Mouse (Mus musculus): ENCODE measurements around the gene Ptch2. TPM values are rescaled to one million over a fixed set of nuclear protein-coding genes. Genes with fewer than 3 reads are reported as not detected.
A peak's percentile ranks its signal among the peaks of the same experiment; 100 is the strongest.

Gene Ptch2
- total and polyA plus RNA-seq, 3 experiments = 0.38 TPM; not detected in 2

- peak; percentile 78 for ATAC-seq (ENCODE audit: extremely low read depth, insufficient number of reproducible peaks, low FRiP score, poor library complexity, severe bottlenecking)
- DNase-seq (ENCODE audit: low spot score) = peak; percentile 91
- Histone ChIP-seq H3K4me1 (ENCODE audit: insufficient read depth, low read depth, low read length) (peaks cover 33% of the 10 kb centered on the region), H3K4me3 (ENCODE audit: low read depth, low read length) (peak within 1 kb of the TSS; percentile 98), H3K9me3 (replicated peaks) (no peaks in the 10 kb centered on the region), H3K27me3 (ENCODE audit: insufficient read depth, low read length) (no peaks in the 10 kb centered on the region), H3K36me3 (replicated peaks) (peaks cover 72% of the 10 kb centered on the region)
- TF ChIP-seq CTCF (IDR thresholded peaks at IDR 0.05; ENCODE audit: low read depth, low read length) (no peak), GATA2 (IDR thresholded peaks at IDR 0.05; ENCODE audit: borderline replicate concordance, low read depth, low read length) (no peak), TAL1 (conservative IDR thresholded peaks at IDR 0.05; ENCODE audit: low read depth, low read length) (no peak), GATA1 (IDR thresholded peaks at IDR 0.05; ENCODE audit: borderline replicate concordance, low read length) (no peak), POLR2AphosphoS5 (IDR thresholded peaks at IDR 0.05; ENCODE audit: insufficient replicate concordance, low read depth, low read length) (no peak; the same call in 1 of the 2 replicates)
These were observed 60.0 kb downstream of the Ptch2 start, which contains the start of gene Rps8 for GRCm38 (mm10) chr4:117155792-117156355. Rps8 (minus strand) TSS chr4:117156243.

- DNase-seq (ENCODE audit: low spot score) (no peak), ATAC-seq (ENCODE audit: extremely low read depth, insufficient number of reproducible peaks, low FRiP score, poor library complexity, severe bottlenecking) (no peak)
- peaks cover 29% of the 10 kb centered on the region for H3K4me1 ChIP-seq (ENCODE audit: insufficient read depth, low read depth, low read length)
- H3K4me3 ChIP-seq (ENCODE audit: low read depth, low read length) = peak overlapping the region; percentile 98; the same call in 1 of the 2 replicates
- no peaks in the 10 kb centered on the region for H3K27me3 ChIP-seq (ENCODE audit: insufficient read depth, low read length)
- no peak for TF ChIP-seq POLR2AphosphoS5 (IDR thresholded peaks at IDR 0.05; ENCODE audit: insufficient replicate concordance, low read depth, low read length)
- no peak for TF ChIP-seq GATA2 (IDR thresholded peaks at IDR 0.05; ENCODE audit: borderline replicate concordance, low read depth, low read length)
- TF ChIP-seq TAL1 (conservative IDR thresholded peaks at IDR 0.05; ENCODE audit: low read depth, low read length) = no peak
- TF ChIP-seq CTCF (IDR thresholded peaks at IDR 0.05; ENCODE audit: low read depth, low read length) = no peak
- no peak for TF ChIP-seq GATA1 (IDR thresholded peaks at IDR 0.05; ENCODE audit: borderline replicate concordance, low read length)
- no peaks in the 10 kb centered on the region for H3K9me3 ChIP-seq (replicated peaks)
- H3K36me3 ChIP-seq (replicated peaks) = peaks cover 72% of the 10 kb centered on the region
These were observed 60.5 kb downstream of the Ptch2 start for GRCm38 (mm10) chr4:117156372-117156771.

- Histone ChIP-seq H3K4me3 (ENCODE audit: low read depth, low read length) (no peak overlapping the region), H3K4me1 (ENCODE audit: insufficient read depth, low read depth, low read length) (peaks cover 4% of the 10 kb centered on the region; the same call in 1 of the 2 replicates), H3K27me3 (ENCODE audit: insufficient read depth, low read length) (no peaks in the 10 kb centered on the region), H3K36me3 (replicated peaks) (peaks cover 71% of the 10 kb centered on the region), H3K9me3 (replicated peaks) (no peaks in the 10 kb centered on the region)
- ATAC-seq (ENCODE audit: extremely low read depth, insufficient number of reproducible peaks, low FRiP score, poor library complexity, severe bottlenecking) (no peak), DNase-seq (ENCODE audit: low spot score) (no peak)
- TF ChIP-seq GATA1 (IDR thresholded peaks at IDR 0.05; ENCODE audit: borderline replicate concordance, low read length) = no peak
- TF ChIP-seq CTCF (IDR thresholded peaks at IDR 0.05; ENCODE audit: low read depth, low read length) = no peak
- no peak for TF ChIP-seq TAL1 (conservative IDR thresholded peaks at IDR 0.05; ENCODE audit: low read depth, low read length)
- TF ChIP-seq POLR2AphosphoS5 (IDR thresholded peaks at IDR 0.05; ENCODE audit: insufficient replicate concordance, low read depth, low read length) = no peak
- no peak for TF ChIP-seq GATA2 (IDR thresholded peaks at IDR 0.05; ENCODE audit: borderline replicate concordance, low read depth, low read length)
These were observed 63.8 kb downstream of the Ptch2 start for GRCm38 (mm10) chr4:117159666-117160065.

- DNase-seq (ENCODE audit: low spot score) (no peak), ATAC-seq (ENCODE audit: extremely low read depth, insufficient number of reproducible peaks, low FRiP score, poor library complexity, severe bottlenecking) (no peak)
- Histone ChIP-seq H3K4me3 (ENCODE audit: low read depth, low read length) (no peak overlapping the region), H3K9me3 (replicated peaks) (no peaks in the 10 kb centered on the region), H3K27me3 (ENCODE audit: insufficient read depth, low read length) (no peaks in the 10 kb centered on the region), H3K36me3 (replicated peaks) (peaks cover 74% of the 10 kb centered on the region), H3K4me1 (ENCODE audit: insufficient read depth, low read depth, low read length) (peaks cover 4% of the 10 kb centered on the region; the same call in 1 of the 2 replicates)
- no peak for TF ChIP-seq CTCF (IDR thresholded peaks at IDR 0.05; ENCODE audit: low read depth, low read length)
- no peak for TF ChIP-seq GATA1 (IDR thresholded peaks at IDR 0.05; ENCODE audit: borderline replicate concordance, low read length)
- TF ChIP-seq TAL1 (conservative IDR thresholded peaks at IDR 0.05; ENCODE audit: low read depth, low read length) = no peak
- no peak for TF ChIP-seq POLR2AphosphoS5 (IDR thresholded peaks at IDR 0.05; ENCODE audit: insufficient replicate concordance, low read depth, low read length)
- no peak for TF ChIP-seq GATA2 (IDR thresholded peaks at IDR 0.05; ENCODE audit: borderline replicate concordance, low read depth, low read length)
These were observed 65.3 kb downstream of the Ptch2 start for GRCm38 (mm10) chr4:117161183-117161582.

Other genes with a start within 250 kb of the Ptch2 start
- gene Zswim5, start 218.7 kb upstream of the Ptch2 start, total RNA-seq (2014; fragmentation: Nextera tagmentation) = not detected in 2 replicates
- 0.06 and 0.11 TPM in 2 replicates for gene Zswim5, start 218.7 kb upstream of the Ptch2 start, total RNA-seq (2017)
- not detected in 2 replicates for gene Zswim5, start 218.7 kb upstream of the Ptch2 start, polyA plus RNA-seq (2012)
- 93.9 and 97.7 TPM in 2 replicates for gene Urod, start 101.7 kb upstream of the Ptch2 start, total RNA-seq (2014; fragmentation: Nextera tagmentation)
- 85.4 and 99.8 TPM in 2 replicates for gene Urod, start 101.7 kb upstream of the Ptch2 start, total RNA-seq (2017)
- 18.8 and 35.6 TPM in 2 replicates for gene Urod, start 101.7 kb upstream of the Ptch2 start, polyA plus RNA-seq (2012)
- 12.0 and 12.5 TPM in 2 replicates for gene Hectd3, start 100.8 kb upstream of the Ptch2 start, total RNA-seq (2014; fragmentation: Nextera tagmentation)
- gene Hectd3, start 100.8 kb upstream of the Ptch2 start, total RNA-seq (2017) = 19.2 TPM in 2 replicates
- 14.3 and 25.8 TPM in 2 replicates for gene Hectd3, start 100.8 kb upstream of the Ptch2 start, polyA plus RNA-seq (2012)
- 28.1 and 34.9 TPM in 2 replicates for gene Eif2b3, start 76.7 kb upstream of the Ptch2 start, total RNA-seq (2014; fragmentation: Nextera tagmentation)
- gene Eif2b3, start 76.7 kb upstream of the Ptch2 start, total RNA-seq (2017) = 31.7 and 31.8 TPM in 2 replicates
- gene Eif2b3, start 76.7 kb upstream of the Ptch2 start, polyA plus RNA-seq (2012) = 6.0 and 6.5 TPM in 2 replicates
- 34.6 and 46.3 TPM in 2 replicates for gene Btbd19, start 29.6 kb downstream of the Ptch2 start, total RNA-seq (2014; fragmentation: Nextera tagmentation)
- 12.3 and 12.8 TPM in 2 replicates for gene Btbd19, start 29.6 kb downstream of the Ptch2 start, total RNA-seq (2017)
- gene Btbd19, start 29.6 kb downstream of the Ptch2 start, polyA plus RNA-seq (2012) = 20.0 and 33.5 TPM in 2 replicates
- 1.7 TPM in 1 of 2 replicates, not detected in the other for gene Tctex1d4, start 30.7 kb downstream of the Ptch2 start, total RNA-seq (2014; fragmentation: Nextera tagmentation)
- gene Tctex1d4, start 30.7 kb downstream of the Ptch2 start, total RNA-seq (2017) = 1.8 TPM in 2 replicates
- gene Tctex1d4, start 30.7 kb downstream of the Ptch2 start, polyA plus RNA-seq (2012) = 2.4 and 3.3 TPM in 2 replicates
- 1.4 and 1.9 TPM in 2 replicates for gene Plk3, start 37.9 kb downstream of the Ptch2 start, total RNA-seq (2014; fragmentation: Nextera tagmentation)
- 5.2 and 6.4 TPM in 2 replicates for gene Plk3, start 37.9 kb downstream of the Ptch2 start, total RNA-seq (2017)
- 4.4 and 6.0 TPM in 2 replicates for gene Plk3, start 37.9 kb downstream of the Ptch2 start, polyA plus RNA-seq (2012)
- gene Rps8, start 60.2 kb downstream of the Ptch2 start, total RNA-seq (2014; fragmentation: Nextera tagmentation) = 2,089 and 2,273 TPM in 2 replicates
- gene Rps8, start 60.2 kb downstream of the Ptch2 start, total RNA-seq (2017) = 1,736 TPM in 2 replicates
- gene Rps8, start 60.2 kb downstream of the Ptch2 start, polyA plus RNA-seq (2012) = 2,887 and 5,494 TPM in 2 replicates
- gene Kif2c, start 86.6 kb downstream of the Ptch2 start, total RNA-seq (2014; fragmentation: Nextera tagmentation) = 50.6 and 62.8 TPM in 2 replicates
- 50.6 and 52.0 TPM in 2 replicates for gene Kif2c, start 86.6 kb downstream of the Ptch2 start, total RNA-seq (2017)
- 7.1 and 8.6 TPM in 2 replicates for gene Kif2c, start 86.6 kb downstream of the Ptch2 start, polyA plus RNA-seq (2012)
- gene Tmem53, start 155.9 kb downstream of the Ptch2 start, total RNA-seq (2014; fragmentation: Nextera tagmentation) = 0.90 TPM in 1 of 2 replicates, not detected in the other
- 0.16 TPM in 1 of 2 replicates, not detected in the other for gene Tmem53, start 155.9 kb downstream of the Ptch2 start, total RNA-seq (2017)
- 0.07 and 0.08 TPM in 2 replicates for gene Tmem53, start 155.9 kb downstream of the Ptch2 start, polyA plus RNA-seq (2012)
- gene Armh1, start 156.1 kb downstream of the Ptch2 start, total RNA-seq (2014; fragmentation: Nextera tagmentation) = not detected in 2 replicates
- not detected in 2 replicates for gene Armh1, start 156.1 kb downstream of the Ptch2 start, total RNA-seq (2017)
- not detected in 2 replicates for gene Armh1, start 156.1 kb downstream of the Ptch2 start, polyA plus RNA-seq (2012)

All from G1E (cell line).